Mouse (Mus musculus) heart, postnatal 0 days (tissue): Measurements from ENCODE around the gene Rsrp1. TPM values are rescaled to one million over a fixed set of nuclear protein-coding genes. Genes with fewer than 3 reads are reported as not detected.

Experiments used
- ATAC-seq: fragments of 200-750 bp; cut with Nextera tagmentation; 2 replicates; pipeline ENCODE4 v1.8.0; 2017; ENCODE audit warnings: low read depth, moderate number of reproducible peaks, moderate library complexity; ENCODE audit not compliant: insufficient read depth
- DNase-seq: peaks from one replicate; pipeline ENCODE4 v3.0.0-alpha.2; 2016; ENCODE audit warnings: low spot score
- H3K27ac ChIP-seq: fragments of 300-500 bp; sonication (generic); 2 replicates; pipeline ENCODE4 v1.5.1; 2014; ENCODE audit warnings: low read depth, mild to moderate bottlenecking
- H3K27me3 ChIP-seq: fragments of 300-500 bp; sonication (generic); 2 replicates; pipeline ENCODE4 v1.6.1; 2014; ENCODE audit warnings: low read length, mixed read lengths; ENCODE audit not compliant: control insufficient read depth, insufficient read depth
- H3K36me3 ChIP-seq: fragments of 300-500 bp; sonication (generic); replicated peaks from 2 replicates; pipeline ENCODE4 v1.6.1; 2014; ENCODE audit warnings: low read length, mixed read lengths; ENCODE audit not compliant: control insufficient read depth, insufficient read depth
- H3K4me1 ChIP-seq: fragments of 300-500 bp; sonication (generic); 2 replicates; pipeline ENCODE4 v1.6.1; 2014; ENCODE audit warnings: antibody characterized with exemption; ENCODE audit not compliant: control insufficient read depth, insufficient read depth
- H3K4me2 ChIP-seq: fragments of 300-500 bp; sonication (generic); 2 replicates; pipeline ENCODE4 v1.6.1; 2014; ENCODE audit warnings: low read depth, mild to moderate bottlenecking, low read length, moderate library complexity
- H3K4me3 ChIP-seq: fragments of 300-500 bp; sonication (generic); 2 replicates; pipeline ENCODE4 v1.5.1; 2014; ENCODE audit warnings: low read depth, low read length
- H3K9ac ChIP-seq: fragments of 300-500 bp; sonication (generic); replicated peaks from 2 replicates; pipeline ENCODE4 v1.6.1; 2014; ENCODE audit warnings: low read depth, low read length, mixed read lengths
- H3K9me3 ChIP-seq: fragments of 300-500 bp; sonication (generic); replicated peaks from 2 replicates; pipeline ENCODE4 v1.6.1; 2016; ENCODE audit warnings: low read length; ENCODE audit not compliant: control insufficient read depth
- CTCF ChIP-seq: IDR thresholded peaks from 2 replicates; pipeline ENCODE4 v1.5.1; 2016; ENCODE audit warnings: antibody characterized with exemption, control low read depth, low read depth
- EP300 ChIP-seq: IDR thresholded peaks from 2 replicates; pipeline ENCODE4 v1.6.1; 2016; ENCODE audit warnings: antibody characterized with exemption, low read depth
- whole genome bisulfite sequencing: fragments of 180-500 bp; shearing (Covaris S2); extraction: QIAGEN DNeasy Blood & Tissue Kit; methylation state at CpG from one replicate; pipeline ENCODE4 v1.1.7; 2014; 5-methylcytosine and 5-hydroxymethylcytosine counted together
- polyA plus RNA-seq: library from polyadenylated mRNA; unstranded; fragments of >200 nt; fragmentation: Nextera tagmentation; extraction: Ambion mirVana; gene quantifications from 2 replicates; pipeline ENCODE4 v1.2.1, GENCODE M21; 2015
- total RNA-seq: library from RNA; depleted of rRNA; stranded (reverse); fragments of >200 nt; gene quantifications from 2 replicates; pipeline ENCODE4 v1.2.3, GENCODE M21; 2014; ENCODE audit warnings: low replicate concordance

The Rsrp1 gene
- total and polyA plus RNA-seq, 2 experiments from 2014 or later = 80.5 to 295 TPM

DNA sequence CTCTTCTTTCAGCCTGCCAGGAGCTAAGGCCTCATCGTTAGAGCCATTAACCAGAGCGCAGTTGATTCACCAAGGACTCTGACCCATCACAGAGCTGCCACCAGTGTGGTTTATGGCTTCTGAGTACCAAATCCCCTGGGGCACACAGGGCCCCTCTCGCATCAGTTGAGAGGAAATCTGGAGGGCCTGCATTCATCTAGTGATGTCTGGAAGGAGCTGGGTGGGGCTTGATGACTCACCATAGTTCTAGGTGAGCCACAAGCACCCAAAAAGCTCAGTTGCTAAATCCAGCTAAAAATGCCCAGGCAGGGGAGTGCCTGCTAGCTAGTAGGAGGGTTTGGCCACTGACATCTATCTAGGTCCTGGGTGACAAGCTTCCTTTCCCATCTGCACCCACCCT is 32.5 kb downstream of the Rsrp1 start:
- H3K9ac ChIP-seq = no peak overlapping the region
- H3K36me3 ChIP-seq = no peaks in the 10 kb centered on the region
- no peak overlapping the region for H3K27ac ChIP-seq
- H3K9me3 ChIP-seq = no peaks in the 10 kb centered on the region
- ATAC-seq (no peak), DNase-seq (no peak)
- TF ChIP-seq CTCF (no peak), EP300 (no peak)
- WGBS = 76% methylated on average over 3 of the region's 3 CpGs
- H3K4me2 ChIP-seq = no peak overlapping the region
- no peaks in the 10 kb centered on the region for H3K4me1 ChIP-seq
- no peak overlapping the region for H3K4me3 ChIP-seq
- H3K27me3 ChIP-seq = peaks cover 22% of the 10 kb centered on the region; the same call in 1 of the 2 replicates

DNA sequence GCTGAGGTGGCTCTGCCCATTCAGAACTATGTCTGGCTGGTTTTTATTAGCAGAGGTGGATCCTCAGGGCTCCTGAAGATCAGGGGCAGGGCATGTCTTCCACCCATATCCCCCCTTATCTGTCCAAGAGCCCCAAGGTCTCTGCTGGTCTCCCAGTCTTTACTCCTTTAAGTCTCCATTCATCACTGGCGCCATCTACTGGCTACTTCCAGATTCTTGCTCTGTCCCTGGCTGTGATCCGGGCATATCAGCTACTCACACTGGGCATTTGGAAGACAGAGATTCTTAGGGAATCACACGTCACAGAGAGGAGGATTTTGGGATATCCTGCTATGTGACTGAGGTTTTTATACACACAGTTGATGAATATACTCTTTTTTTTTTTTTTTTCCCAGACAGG is 32.9 kb downstream of the Rsrp1 start:
- no peak overlapping the region for H3K9ac ChIP-seq
- WGBS = 12% methylated on average over 3 of the region's 3 CpGs
- H3K9me3 ChIP-seq = no peaks in the 10 kb centered on the region
- peaks cover 22% of the 10 kb centered on the region; the same call in 1 of the 2 replicates for H3K27me3 ChIP-seq
- peak; percentile 57; the same call in 1 of the 2 replicates for ATAC-seq
- H3K36me3 ChIP-seq = no peaks in the 10 kb centered on the region
- H3K4me1 ChIP-seq = no peaks in the 10 kb centered on the region
- H3K27ac ChIP-seq = no peak overlapping the region
- DNase-seq = peak; percentile 54
- H3K4me3 ChIP-seq = no peak overlapping the region
- TF ChIP-seq CTCF = peak; percentile 62
- no peak for TF ChIP-seq EP300
- no peak overlapping the region for H3K4me2 ChIP-seq

DNA sequence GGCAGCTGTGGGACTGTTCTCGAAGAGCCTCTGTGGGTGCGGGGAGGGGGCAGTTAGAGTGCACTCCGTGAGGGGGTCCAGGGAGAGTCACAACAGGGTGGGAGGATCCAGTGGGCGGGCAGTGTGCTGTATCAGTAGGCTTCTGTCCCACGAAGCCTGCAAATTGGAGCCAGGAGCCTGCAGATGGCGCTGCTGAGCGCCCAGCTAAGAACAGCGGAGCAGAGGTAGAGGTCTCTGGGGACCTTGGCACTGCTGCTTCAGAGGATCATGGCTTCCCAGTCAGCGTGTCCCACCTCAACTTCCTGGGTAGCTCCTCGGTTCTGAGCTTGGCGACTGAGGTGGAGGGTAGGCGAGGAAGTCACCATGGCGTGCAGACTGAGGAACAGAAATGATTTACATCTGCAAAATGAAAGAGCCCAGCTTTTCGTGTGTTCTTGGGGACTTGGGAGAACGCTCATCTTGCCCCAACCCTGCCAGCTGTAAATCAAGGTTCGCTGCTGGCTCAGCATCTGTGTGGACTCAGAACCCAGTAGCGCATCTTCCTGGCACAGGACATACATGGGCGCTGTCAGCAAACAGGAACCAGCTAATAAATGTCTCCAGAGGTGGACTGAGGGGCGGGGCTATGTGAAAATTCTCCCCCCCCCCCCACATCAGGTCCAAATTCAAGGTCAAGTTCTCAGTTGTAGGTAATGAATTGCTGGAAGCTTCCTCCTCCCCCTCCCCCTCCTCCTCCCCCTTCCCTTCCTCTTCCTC is 39.8 kb downstream of the Rsrp1 start:
- Histone ChIP-seq H3K4me1 (no peaks in the 10 kb centered on the region), H3K4me3 (no peak overlapping the region), H3K27me3 (peaks cover 13% of the 10 kb centered on the region; the same call in 1 of the 2 replicates), H3K36me3 (no peaks in the 10 kb centered on the region), H3K4me2 (peak overlapping the region; percentile 30; the same call in 1 of the 2 replicates), H3K9ac (no peak overlapping the region), H3K27ac (no peak overlapping the region), H3K9me3 (no peaks in the 10 kb centered on the region)
- no peak for TF ChIP-seq EP300
- peak; percentile 40 for TF ChIP-seq CTCF
- DNase-seq (no peak), ATAC-seq (peak; percentile 47; the same call in 1 of the 2 replicates)
- 28% methylated on average over 19 of the region's 19 CpGs for WGBS

DNA sequence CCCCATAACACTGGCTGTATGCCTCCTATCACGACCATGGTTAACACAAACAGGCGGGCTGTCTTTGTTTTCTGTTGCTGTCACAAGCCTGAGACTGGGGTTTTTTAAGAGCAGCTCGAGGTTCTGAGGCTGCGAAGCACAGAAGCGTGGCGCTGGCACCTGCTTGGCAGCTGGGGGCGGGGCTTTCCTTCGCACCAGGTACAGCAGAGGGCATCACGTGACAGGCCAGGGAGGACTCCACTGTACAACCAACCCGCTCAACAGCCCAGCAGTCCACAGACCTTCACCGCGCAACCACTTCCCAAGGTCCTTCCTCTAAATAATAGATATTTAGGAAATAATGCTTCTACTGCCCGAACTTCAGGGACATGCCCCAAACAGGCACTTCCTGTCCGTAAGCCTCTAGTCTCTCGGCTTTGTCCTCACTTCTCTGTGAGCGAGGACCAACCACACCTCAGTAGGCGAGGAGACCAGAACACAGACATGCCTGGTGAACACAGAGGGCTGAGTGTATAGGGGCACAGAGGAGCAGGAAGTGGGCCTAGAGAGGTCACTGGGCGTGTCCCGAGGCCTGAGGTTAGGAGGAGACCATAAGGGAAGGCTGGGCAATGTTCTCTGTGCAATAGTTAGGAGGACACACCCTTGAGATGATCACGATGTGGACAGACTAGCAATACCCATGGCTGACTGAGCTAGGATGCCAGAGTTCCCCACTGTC is 44.7 kb downstream of the Rsrp1 start:
- ATAC-seq = no peak; the same call in 1 of the 2 replicates
- TF ChIP-seq CTCF (no peak), EP300 (no peak)

DNA sequence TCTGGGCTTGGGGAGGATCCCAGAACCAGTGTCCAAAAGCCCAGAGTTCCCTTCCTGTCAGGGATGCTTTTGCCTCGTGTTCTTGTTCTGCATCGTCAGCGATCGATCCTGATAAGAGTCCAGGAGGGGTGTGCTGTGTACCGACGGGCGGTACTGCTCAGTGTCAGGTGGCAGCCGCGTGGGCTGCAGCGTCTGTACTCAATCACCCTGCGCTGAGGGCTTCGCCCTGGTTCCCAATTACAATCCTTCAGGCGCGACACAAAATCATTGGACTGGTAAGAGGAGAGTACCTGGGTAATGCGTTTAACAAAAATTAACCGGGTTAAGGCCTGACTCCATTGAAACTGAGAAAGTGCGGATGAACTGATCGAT is 45.2 kb downstream of the Rsrp1 start:
- ATAC-seq (no peak), DNase-seq (no peak)
- Histone ChIP-seq H3K27ac (no peak overlapping the region), H3K9me3 (0 out of 2 replicates have a peak, but pooled peaks cover 4% of the 10 kb centered on the region), H3K36me3 (no peaks in the 10 kb centered on the region), H3K4me3 (no peak overlapping the region), H3K27me3 (0 out of 2 replicates have a peak, but pooled peaks cover 3% of the 10 kb centered on the region), H3K4me1 (no peaks in the 10 kb centered on the region), H3K4me2 (no peak overlapping the region), H3K9ac (no peak overlapping the region)
- WGBS = 71% methylated on average over 18 of the region's 18 CpGs
- no peak for TF ChIP-seq CTCF
- no peak for TF ChIP-seq EP300

More for the DNA sequence above, 44.7 kb downstream of the Rsrp1 start:
- H3K4me2 ChIP-seq = no peak overlapping the region
- WGBS = 73% methylated on average over 20 of the region's 20 CpGs
- H3K4me1 ChIP-seq = no peaks in the 10 kb centered on the region
- no peak overlapping the region for H3K4me3 ChIP-seq
- no peaks in the 10 kb centered on the region for H3K36me3 ChIP-seq
- H3K9ac ChIP-seq = no peak overlapping the region
- no peak for DNase-seq
- H3K27ac ChIP-seq = no peak overlapping the region
- no peaks in the 10 kb centered on the region for H3K9me3 ChIP-seq
- 0 out of 2 replicates have a peak, but pooled peaks cover 3% of the 10 kb centered on the region for H3K27me3 ChIP-seq
